Mouse (Mus musculus) limb, embryonic 12.5 days (tissue): ENCODE measurements at regions not wholly inside any gene's neighbourhood (a gene's known extent, or its start where the extent isn't known, plus 50 kb on each side); places are given as distances from the start of the nearest gene placed in this dataset.

Experiments
- ATAC-seq: fragments of 200-750 bp; cut with Nextera tagmentation; 2 replicates; pipeline ENCODE4 v1.8.0; 2017; ENCODE audit warnings: low read depth, moderate TSS enrichment; ENCODE audit not compliant: insufficient number of reproducible peaks, insufficient read depth, low FRiP score, low TSS enrichment
- H3K27ac ChIP-seq: fragments of 300-500 bp; sonication (generic); 2 replicates; pipeline ENCODE4 v1.5.1; 2016; ENCODE audit warnings: mild to moderate bottlenecking, moderate library complexity
- H3K27me3 ChIP-seq: fragments of 300-500 bp; sonication (generic); 2 replicates; pipeline ENCODE4 v1.6.1; 2016; ENCODE audit warnings: mild to moderate bottlenecking, moderate library complexity
- H3K36me3 ChIP-seq: fragments of 300-500 bp; sonication (generic); 2 replicates; pipeline ENCODE4 v1.6.1; 2016; ENCODE audit warnings: mild to moderate bottlenecking, moderate library complexity
- H3K4me1 ChIP-seq: fragments of 300-500 bp; sonication (generic); replicated peaks from 2 replicates; pipeline ENCODE4 v1.6.1; 2016
- H3K4me2 ChIP-seq: fragments of 300-500 bp; sonication (generic); 2 replicates; pipeline ENCODE4 v1.6.1; 2016; ENCODE audit warnings: mild to moderate bottlenecking, moderate library complexity
- H3K4me3 ChIP-seq: fragments of 300-500 bp; sonication (generic); replicated peaks from 2 replicates; pipeline ENCODE4 v1.5.1; 2016; ENCODE audit warnings: mild to moderate bottlenecking
- H3K9ac ChIP-seq: fragments of 300-500 bp; sonication (generic); replicated peaks from 2 replicates; pipeline ENCODE4 v1.6.1; 2016; ENCODE audit warnings: mild to moderate bottlenecking, moderate library complexity
- H3K9me3 ChIP-seq: fragments of 300-500 bp; sonication (generic); 2 replicates; pipeline ENCODE4 v1.6.1; 2016; ENCODE audit warnings: mild to moderate bottlenecking, moderate library complexity
- WGBS: fragments of 180-500 bp; shearing (Covaris S2); methylation state at CpG from one replicate; pipeline ENCODE4 v1.1.7; 2016; 5-methylcytosine and 5-hydroxymethylcytosine counted together

DNA sequence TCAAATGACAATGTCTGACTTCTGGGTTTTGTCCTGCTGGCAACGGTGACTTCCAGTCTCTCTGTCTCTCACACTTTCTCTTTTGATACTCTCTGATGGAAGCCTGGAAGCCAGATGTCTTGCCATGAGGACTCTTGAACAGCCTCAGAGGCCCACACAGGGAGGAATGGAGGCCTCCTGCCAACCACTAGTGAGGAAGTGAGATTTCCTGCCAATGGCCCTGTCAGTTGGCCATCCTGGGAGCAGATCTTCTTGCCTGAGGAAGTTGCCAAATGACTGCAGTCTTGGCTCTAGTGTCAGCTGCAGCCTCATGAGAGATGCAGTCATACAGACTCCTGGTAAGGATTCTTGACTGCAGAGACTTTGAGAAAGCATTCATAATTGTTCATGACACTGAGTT lies 741.7 kb downstream of the Adgrl2 start:
- no peak for ATAC-seq
- no peaks in the 10 kb centered on the region for H3K9me3 ChIP-seq
- no peak overlapping the region for H3K4me2 ChIP-seq
- H3K4me3 ChIP-seq: no peak overlapping the region
- H3K4me1 ChIP-seq: no peaks in the 10 kb centered on the region
- no peaks in the 10 kb centered on the region for H3K36me3 ChIP-seq
- 59% methylated on average over 1 of the region's 1 CpGs for WGBS
- H3K27ac ChIP-seq: no peak overlapping the region
- H3K27me3 ChIP-seq: no peaks in the 10 kb centered on the region
- H3K9ac ChIP-seq: no peak overlapping the region

DNA sequence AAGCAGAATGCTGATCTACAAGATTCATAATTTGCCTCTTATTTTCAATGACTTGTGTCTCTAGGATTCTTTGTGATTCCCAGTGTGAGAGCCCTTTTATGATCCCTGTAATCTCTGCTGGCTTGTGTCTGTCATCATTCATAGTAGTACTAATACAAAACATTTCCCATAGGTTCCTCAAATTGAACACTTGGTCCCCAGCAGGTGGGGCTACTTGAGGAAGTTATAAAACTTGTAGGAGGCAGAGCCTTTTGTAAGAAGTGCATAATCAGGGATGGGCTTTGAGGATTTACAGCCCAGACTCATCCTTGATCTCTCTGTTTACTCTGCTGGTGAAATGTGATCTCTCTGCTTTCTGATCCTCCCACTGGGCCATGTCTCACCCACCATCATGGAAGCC lies 743.6 kb downstream of the Adgrl2 start:
- Histone ChIP-seq H3K27ac (no peak overlapping the region), H3K27me3 (no peaks in the 10 kb centered on the region), H3K4me3 (no peak overlapping the region), H3K9me3 (no peaks in the 10 kb centered on the region), H3K4me1 (no peaks in the 10 kb centered on the region), H3K36me3 (no peaks in the 10 kb centered on the region), H3K9ac (no peak overlapping the region), H3K4me2 (no peak overlapping the region)
- ATAC-seq: no peak

DNA sequence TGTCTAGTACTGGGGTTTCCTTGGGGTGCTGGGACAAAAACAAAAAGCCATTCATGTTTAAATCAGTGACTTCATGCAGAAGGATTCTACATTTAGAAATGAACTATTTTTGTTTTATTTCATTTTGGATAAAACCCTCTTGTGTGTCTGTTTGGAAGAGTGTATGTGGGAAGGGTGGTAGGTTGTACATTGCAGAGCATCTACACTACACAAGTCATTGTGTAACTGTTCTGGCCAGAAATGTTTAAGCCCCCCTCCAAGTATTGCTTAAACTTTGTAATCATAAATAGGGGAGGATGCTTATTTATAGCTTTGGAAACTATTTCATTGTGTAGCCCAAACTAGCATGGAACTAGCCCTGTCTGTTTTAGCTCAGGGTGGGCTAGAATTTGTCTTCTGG lies 752.3 kb downstream of the Adgrl2 start:
- Histone ChIP-seq H3K4me3 (no peak overlapping the region), H3K27ac (no peak overlapping the region), H3K36me3 (no peaks in the 10 kb centered on the region), H3K27me3 (no peaks in the 10 kb centered on the region), H3K4me2 (no peak overlapping the region), H3K9ac (no peak overlapping the region), H3K4me1 (no peaks in the 10 kb centered on the region), H3K9me3 (no peaks in the 10 kb centered on the region)
- no peak for ATAC-seq

DNA sequence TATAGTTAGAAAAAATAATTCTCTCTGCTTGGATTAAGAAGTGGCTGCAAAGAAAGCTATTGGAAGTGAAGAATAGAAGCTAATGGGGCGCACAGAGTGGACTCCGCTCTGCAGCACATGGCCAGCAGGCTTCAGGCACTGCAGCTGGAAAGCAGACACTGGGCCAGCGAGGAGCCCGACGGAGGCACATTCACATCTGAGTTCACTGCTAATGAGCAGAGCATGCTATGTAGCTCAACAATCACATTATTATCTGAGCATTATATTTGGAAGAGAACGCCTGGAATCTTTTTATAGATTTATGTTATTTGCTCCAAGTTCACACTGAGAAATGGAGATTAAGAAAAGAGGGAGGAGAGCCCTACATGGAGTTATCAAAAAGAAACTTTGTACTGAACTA lies 752.8 kb downstream of the Adgrl2 start:
- no peak for ATAC-seq
- H3K36me3 ChIP-seq: no peaks in the 10 kb centered on the region
- no peak overlapping the region for H3K4me3 ChIP-seq
- no peak overlapping the region for H3K4me2 ChIP-seq
- H3K4me1 ChIP-seq: no peaks in the 10 kb centered on the region
- H3K9me3 ChIP-seq: no peaks in the 10 kb centered on the region
- no peak overlapping the region for H3K27ac ChIP-seq
- no peaks in the 10 kb centered on the region for H3K27me3 ChIP-seq
- no peak overlapping the region for H3K9ac ChIP-seq
- 66% methylated on average over 6 of the region's 6 CpGs for WGBS

DNA sequence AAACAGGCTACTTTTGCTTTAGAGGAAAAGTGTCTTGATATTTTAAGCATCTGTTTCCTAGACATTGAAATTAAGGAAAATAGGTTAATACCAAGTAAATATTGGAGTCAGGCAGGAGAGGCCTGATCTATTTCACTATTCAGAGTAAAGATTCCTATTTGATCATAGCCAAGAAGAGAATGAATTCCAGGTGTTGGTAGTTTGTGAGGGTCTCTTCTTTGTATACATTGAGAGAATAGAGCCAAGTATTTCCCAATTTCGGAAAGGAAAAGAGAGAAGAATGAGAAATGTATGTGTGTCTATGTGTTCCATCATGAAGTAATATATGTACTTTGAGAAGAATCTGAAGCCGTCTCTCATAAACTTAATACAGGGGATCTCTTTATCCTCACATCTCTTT lies 756.7 kb downstream of the Adgrl2 start:
- Histone ChIP-seq H3K4me1 (peaks cover under 1% of the 10 kb centered on the region), H3K4me2 (no peak overlapping the region), H3K9me3 (no peaks in the 10 kb centered on the region), H3K27me3 (no peaks in the 10 kb centered on the region), H3K4me3 (no peak overlapping the region), H3K27ac (no peak overlapping the region), H3K36me3 (no peaks in the 10 kb centered on the region), H3K9ac (no peak overlapping the region)
- WGBS: 83% methylated on average over 2 of the region's 2 CpGs
- no peak for ATAC-seq

DNA sequence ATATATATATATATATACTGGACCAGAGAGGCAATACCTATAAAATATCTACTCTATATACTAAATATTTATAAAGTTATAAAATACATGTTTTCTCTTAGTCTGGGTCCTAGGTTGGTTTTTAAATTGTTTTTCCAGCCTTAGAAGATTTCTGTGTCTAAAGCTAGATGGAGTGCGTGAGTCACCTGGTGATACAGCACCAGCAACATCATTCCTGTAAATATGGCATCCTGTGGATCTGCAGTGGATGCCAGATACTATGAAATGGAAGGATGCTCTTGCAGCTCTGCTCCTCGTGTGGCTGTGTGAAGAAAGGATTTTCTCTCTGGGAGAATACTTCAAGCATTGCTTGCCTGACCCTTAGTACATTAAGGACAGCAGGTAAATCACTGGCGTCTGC lies 761.2 kb downstream of the Adgrl2 start:
- no peaks in the 10 kb centered on the region for H3K27me3 ChIP-seq
- peaks cover 9% of the 10 kb centered on the region for H3K4me1 ChIP-seq
- no peaks in the 10 kb centered on the region for H3K36me3 ChIP-seq
- no peak overlapping the region for H3K4me3 ChIP-seq
- WGBS: 58% methylated on average over 3 of the region's 3 CpGs
- ATAC-seq: no peak
- no peak overlapping the region for H3K9ac ChIP-seq
- H3K27ac ChIP-seq: no peak overlapping the region
- no peak overlapping the region for H3K4me2 ChIP-seq
- H3K9me3 ChIP-seq: no peaks in the 10 kb centered on the region

DNA sequence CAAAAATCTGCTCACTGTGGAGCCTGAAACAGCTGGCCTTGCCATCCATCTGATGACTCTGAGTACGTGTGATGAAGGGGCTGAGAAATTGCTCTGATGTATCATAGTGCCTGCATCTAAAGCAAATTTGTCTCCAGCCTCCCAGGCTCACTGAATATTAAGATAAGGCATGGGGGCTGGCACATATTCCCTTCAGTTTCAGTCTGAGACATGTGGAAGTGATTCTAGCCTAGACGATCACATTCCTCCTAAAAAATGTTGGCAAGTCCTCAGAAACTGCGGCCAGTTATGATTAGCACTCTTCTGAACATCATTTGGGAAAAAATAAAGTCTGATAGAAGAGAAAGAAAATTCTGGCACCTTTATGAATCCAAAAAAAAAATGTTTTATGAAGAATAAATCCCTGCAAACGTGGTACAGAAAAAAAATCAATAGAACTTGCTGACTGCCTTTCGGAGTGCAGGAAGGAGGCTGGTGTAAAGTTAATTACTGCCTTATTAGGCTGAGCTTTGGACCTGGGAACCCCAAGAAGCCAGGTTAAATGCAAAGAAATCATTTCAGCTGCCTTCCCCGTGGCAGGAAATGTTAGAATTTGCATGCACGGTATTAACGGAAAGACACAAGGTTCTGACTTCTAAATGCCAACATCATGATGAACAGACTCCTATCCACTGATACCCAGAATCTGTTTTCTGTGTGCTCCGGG lies 762.2 kb downstream of the Adgrl2 start:
- Histone ChIP-seq H3K27ac (no peak overlapping the region), H3K4me2 (peak overlapping the region; percentile 31), H3K4me3 (no peak overlapping the region), H3K27me3 (no peaks in the 10 kb centered on the region), H3K4me1 (peaks cover 9% of the 10 kb centered on the region), H3K9ac (no peak overlapping the region), H3K36me3 (no peaks in the 10 kb centered on the region), H3K9me3 (no peaks in the 10 kb centered on the region)
- WGBS: 20% methylated on average over 9 of the region's 9 CpGs
- ATAC-seq: no peak

DNA sequence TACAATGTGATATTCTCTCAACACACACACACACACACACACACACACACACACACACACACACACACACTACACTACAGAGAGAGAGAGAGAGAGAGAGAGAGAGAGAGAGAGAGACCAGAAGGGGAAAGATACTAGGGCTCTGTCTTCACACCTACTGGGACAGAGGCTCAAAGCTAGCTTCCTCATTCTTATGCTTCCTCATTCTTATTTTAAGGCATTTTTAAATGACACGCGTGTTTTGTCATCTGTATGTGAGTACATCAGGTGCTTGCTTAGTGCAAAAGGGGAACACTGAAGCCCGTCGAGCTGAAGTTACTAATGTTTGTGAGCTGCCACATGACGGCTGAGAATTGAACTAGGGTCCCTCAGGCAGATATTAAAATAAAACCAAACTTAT lies 769.5 kb downstream of the Adgrl2 start:
- H3K4me3 ChIP-seq: no peak overlapping the region
- 90% methylated on average over 5 of the region's 5 CpGs for WGBS
- ATAC-seq: no peak
- no peak overlapping the region for H3K4me2 ChIP-seq
- H3K4me1 ChIP-seq: no peaks in the 10 kb centered on the region
- H3K27ac ChIP-seq: no peak overlapping the region
- no peaks in the 10 kb centered on the region for H3K9me3 ChIP-seq
- H3K9ac ChIP-seq: no peak overlapping the region
- peaks cover 14% of the 10 kb centered on the region; the same call in 1 of the 2 replicates for H3K27me3 ChIP-seq
- H3K36me3 ChIP-seq: no peaks in the 10 kb centered on the region

DNA sequence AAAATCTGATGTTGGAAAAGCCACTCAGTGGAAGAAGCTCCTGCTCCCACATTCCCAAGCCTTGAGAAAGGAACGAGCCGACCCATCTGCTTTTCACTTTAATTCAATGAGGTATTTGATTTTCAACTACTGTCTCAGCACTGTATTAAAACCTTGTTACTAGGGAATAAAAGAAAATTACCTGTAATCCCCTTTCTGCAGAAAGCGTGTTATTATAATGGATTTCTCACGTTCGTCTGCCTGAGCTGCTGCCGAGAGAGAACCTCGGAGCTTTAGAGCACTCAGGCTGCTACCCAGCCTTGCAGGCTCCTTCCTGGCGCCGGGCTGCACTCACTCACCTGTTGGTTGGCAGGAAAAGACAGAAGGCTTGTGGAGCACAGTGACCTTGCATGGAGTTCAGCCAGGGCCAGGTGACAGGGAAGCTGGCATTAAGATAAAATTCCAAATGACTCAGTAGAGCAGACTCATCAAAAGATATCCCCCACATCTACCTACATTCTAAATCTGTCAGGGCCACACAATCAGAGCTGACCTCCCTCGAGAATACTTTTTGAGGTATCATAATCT lies 770.2 kb downstream of the Adgrl2 start:
- 74% methylated on average over 10 of the region's 10 CpGs for WGBS
- H3K36me3 ChIP-seq: no peaks in the 10 kb centered on the region
- no peak overlapping the region for H3K27ac ChIP-seq
- no peaks in the 10 kb centered on the region for H3K4me1 ChIP-seq
- H3K9ac ChIP-seq: no peak overlapping the region
- H3K9me3 ChIP-seq: no peaks in the 10 kb centered on the region
- H3K4me2 ChIP-seq: no peak overlapping the region
- peaks cover 14% of the 10 kb centered on the region; the same call in 1 of the 2 replicates for H3K27me3 ChIP-seq
- no peak for ATAC-seq
- H3K4me3 ChIP-seq: no peak overlapping the region

DNA sequence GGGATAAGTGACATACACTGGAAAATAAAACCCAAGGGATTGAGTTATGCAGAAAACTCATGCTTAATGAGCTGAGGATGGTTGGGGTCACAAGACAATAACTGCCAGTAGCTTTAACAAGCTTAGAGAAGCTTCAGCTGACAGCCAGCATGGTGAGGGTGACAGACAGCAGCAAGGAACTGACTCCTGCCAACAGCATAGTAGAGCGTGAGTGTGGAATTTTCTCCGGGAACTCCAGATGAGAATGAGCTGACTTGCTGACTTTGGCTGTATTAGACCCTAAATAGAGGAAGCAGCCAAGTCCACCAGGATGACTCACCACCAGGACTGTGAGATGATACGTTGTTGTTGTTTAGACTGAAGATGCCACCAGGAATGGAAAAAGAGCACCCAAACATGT lies 788.2 kb downstream of the Adgrl2 start:
- no peaks in the 10 kb centered on the region for H3K4me1 ChIP-seq
- H3K9me3 ChIP-seq: no peaks in the 10 kb centered on the region
- no peaks in the 10 kb centered on the region for H3K36me3 ChIP-seq
- no peak overlapping the region for H3K27ac ChIP-seq
- ATAC-seq: no peak
- WGBS: 82% methylated on average over 3 of the region's 3 CpGs
- H3K9ac ChIP-seq: no peak overlapping the region
- H3K27me3 ChIP-seq: no peaks in the 10 kb centered on the region
- H3K4me2 ChIP-seq: no peak overlapping the region
- H3K4me3 ChIP-seq: no peak overlapping the region

DNA sequence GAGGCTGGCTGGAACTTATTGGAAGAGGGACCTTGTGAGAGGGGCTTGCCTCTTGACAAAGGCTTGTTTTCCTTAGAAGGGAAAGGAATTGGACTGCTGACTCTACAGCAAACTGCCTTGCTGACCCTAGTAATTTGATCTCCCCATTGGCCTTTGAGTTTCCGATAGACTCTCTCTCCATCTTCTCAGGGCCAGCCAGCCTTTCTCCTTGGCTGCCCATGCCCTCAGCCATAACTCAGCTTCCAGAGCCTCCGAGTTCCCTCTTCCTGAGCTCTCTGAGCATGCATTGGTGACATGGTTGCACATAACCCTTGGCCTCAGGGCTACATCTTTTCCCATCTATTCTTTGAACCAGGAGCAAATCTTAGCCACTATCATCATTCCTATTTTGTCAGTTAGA lies 803.7 kb downstream of the Adgrl2 start:
- H3K27me3 ChIP-seq: no peaks in the 10 kb centered on the region
- no peak overlapping the region for H3K4me2 ChIP-seq
- H3K9ac ChIP-seq: no peak overlapping the region
- H3K4me3 ChIP-seq: no peak overlapping the region
- no peaks in the 10 kb centered on the region for H3K36me3 ChIP-seq
- no peak overlapping the region for H3K27ac ChIP-seq
- ATAC-seq: no peak
- H3K4me1 ChIP-seq: no peaks in the 10 kb centered on the region
- WGBS: 44% methylated on average over 2 of the region's 2 CpGs
- no peaks in the 10 kb centered on the region for H3K9me3 ChIP-seq

DNA sequence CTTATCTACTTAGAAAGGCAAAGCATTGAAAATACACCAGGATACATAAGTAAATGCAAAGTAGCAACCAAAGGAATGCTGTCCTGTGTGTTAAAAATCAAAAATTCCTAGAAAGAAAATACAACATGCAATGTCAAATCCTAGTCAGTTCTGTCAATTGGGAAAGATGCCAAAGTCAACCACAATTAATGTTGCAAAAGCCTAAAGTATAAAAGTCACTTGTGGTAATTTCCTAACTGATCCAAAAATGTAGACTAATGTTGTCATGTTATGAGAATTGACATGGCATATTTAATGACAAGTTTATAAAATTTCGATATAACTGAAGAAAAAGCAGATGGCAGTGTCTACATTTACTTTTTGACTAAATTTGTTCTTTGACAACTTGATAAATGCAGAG lies 822.8 kb downstream of the Adgrl2 start:
- ATAC-seq: no peak
- Histone ChIP-seq H3K9me3 (peaks cover 4% of the 10 kb centered on the region; the same call in 1 of the 2 replicates), H3K9ac (no peak overlapping the region), H3K27me3 (no peaks in the 10 kb centered on the region), H3K4me2 (no peak overlapping the region), H3K4me3 (no peak overlapping the region), H3K4me1 (no peaks in the 10 kb centered on the region), H3K36me3 (no peaks in the 10 kb centered on the region), H3K27ac (no peak overlapping the region)
- WGBS: 82% methylated on average over 1 of the region's 1 CpGs
